Mouse (Mus musculus) small intestine, adult 2 months (tissue): ENCODE results near the gene Adgrl1. TPM values are rescaled to one million over a fixed set of nuclear protein-coding genes. Genes with fewer than 3 reads are reported as not detected.

Experiments used
- H3K27ac ChIP-seq: fragments of 200-500 bp; 2 replicates; pipeline ENCODE4 v1.5.1; 2012; ENCODE audit warnings: low read depth, low read length, control low read depth, inconsistent platforms; ENCODE audit not compliant: insufficient read depth
- H3K27me3 ChIP-seq: fragments of 200-500 bp; 2 replicates; pipeline ENCODE4 v1.6.1; 2012; ENCODE audit warnings: mild to moderate bottlenecking, moderate library complexity, low read length, inconsistent platforms; ENCODE audit not compliant: control insufficient read depth, insufficient read depth
- H3K36me3 ChIP-seq: fragments of 200-500 bp; 2 replicates; pipeline ENCODE4 v1.6.1; 2012; ENCODE audit warnings: mild to moderate bottlenecking, low read length, control low read depth, inconsistent platforms; ENCODE audit not compliant: control insufficient read depth, insufficient read depth
- H3K4me1 ChIP-seq: fragments of 200-500 bp; 2 replicates; pipeline ENCODE4 v1.6.1; 2012; ENCODE audit warnings: low read length, inconsistent platforms, mixed read lengths; ENCODE audit not compliant: control insufficient read depth, insufficient read depth, insufficient read length
- H3K4me3 ChIP-seq: fragments of 200-500 bp; 2 replicates; pipeline ENCODE4 v1.5.1; 2012; ENCODE audit warnings: low read depth, mild to moderate bottlenecking, control low read depth, inconsistent platforms, low read length, moderate library complexity
- CTCF ChIP-seq: fragments of 200-500 bp; IDR thresholded peaks from 2 replicates; pipeline ENCODE4 v1.5.1; 2012; ENCODE audit warnings: low read depth, mild to moderate bottlenecking, control low read depth, inconsistent platforms, low read length, moderate library complexity, mixed read lengths; ENCODE audit not compliant: insufficient replicate concordance, insufficient read length; ENCODE audit errors: extremely low read depth
- POLR2A ChIP-seq: fragments of 200-500 bp; IDR thresholded peaks from 2 replicates; pipeline ENCODE4 v1.6.1; 2012; ENCODE audit warnings: low read depth, mild to moderate bottlenecking, control low read depth, inconsistent platforms, low read length, moderate library complexity
- WGBS: fragments of 180-500 bp; shearing (Covaris S2); methylation state at CpG from one replicate; pipeline ENCODE4 v1.1.7; 2018; 5-methylcytosine and 5-hydroxymethylcytosine counted together
- polyA plus RNA-seq: library from polyadenylated mRNA; depleted of rRNA; stranded (reverse); fragments of >200 nt; gene quantifications from 2 replicates; pipeline ENCODE4 v1.2.3, GENCODE M21; 2012

The Adgrl1 gene
- polyA plus RNA-seq, 1 experiment, result 19.1 TPM

DNA sequence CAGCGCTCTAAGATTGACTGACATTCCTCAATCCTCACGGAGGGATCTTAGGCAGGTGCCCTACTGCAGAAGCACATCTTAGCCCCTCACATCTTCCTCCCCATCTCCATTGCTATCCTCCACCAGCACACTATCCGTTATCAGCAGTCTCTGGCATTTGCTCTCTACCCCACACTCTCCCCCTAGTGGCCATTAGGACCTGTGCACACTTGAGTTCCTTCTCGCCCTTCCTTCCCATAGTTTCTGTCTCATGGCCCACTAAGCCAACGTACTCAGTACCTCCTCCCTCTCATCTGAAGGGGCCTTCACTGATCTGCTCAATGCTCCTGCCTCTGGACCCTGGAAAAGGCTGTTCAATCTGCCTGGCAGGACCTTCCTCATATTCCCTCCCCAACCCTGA is 4.0 kb upstream of the Adgrl1 start:
- H3K27ac ChIP-seq, result no peak overlapping the region
- peak; percentile 81; the same call in 1 of the 2 replicates for TF ChIP-seq CTCF
- no peak for TF ChIP-seq POLR2A
- 8% methylated on average over 5 of the region's 5 CpGs for WGBS
- H3K27me3 ChIP-seq, result peaks cover 16% of the 10 kb centered on the region
- no peak overlapping the region for H3K4me3 ChIP-seq
- no peaks in the 10 kb centered on the region for H3K36me3 ChIP-seq
- peaks cover 3% of the 10 kb centered on the region; the same call in 1 of the 2 replicates for H3K4me1 ChIP-seq

DNA sequence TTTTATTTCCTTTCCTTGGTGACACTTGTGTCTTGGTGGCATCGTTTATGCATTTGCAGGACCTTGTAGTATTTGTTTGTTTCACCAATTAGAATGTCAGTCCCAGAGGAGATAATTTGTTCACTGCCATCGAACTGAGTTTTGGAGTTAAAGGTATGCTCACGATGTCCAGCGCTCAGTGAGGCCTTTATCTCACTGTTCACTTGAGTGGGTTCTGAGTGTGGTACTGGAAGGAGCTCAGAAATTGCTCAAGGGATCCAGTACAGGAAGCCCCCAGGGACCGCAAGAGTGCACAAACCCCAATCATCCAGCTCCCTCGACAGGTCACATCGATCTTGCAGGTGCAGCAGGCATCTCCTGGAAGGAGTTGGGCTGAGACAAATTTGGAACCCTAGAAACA is 3.4 kb upstream of the Adgrl1 start:
- Histone ChIP-seq H3K4me1 (peaks cover 3% of the 10 kb centered on the region; the same call in 1 of the 2 replicates), H3K27me3 (peaks cover 20% of the 10 kb centered on the region), H3K27ac (no peak overlapping the region), H3K4me3 (no peak overlapping the region), H3K36me3 (no peaks in the 10 kb centered on the region)
- TF ChIP-seq POLR2A, result no peak
- no peak for TF ChIP-seq CTCF
- WGBS, result 86% methylated on average over 7 of the region's 7 CpGs

DNA sequence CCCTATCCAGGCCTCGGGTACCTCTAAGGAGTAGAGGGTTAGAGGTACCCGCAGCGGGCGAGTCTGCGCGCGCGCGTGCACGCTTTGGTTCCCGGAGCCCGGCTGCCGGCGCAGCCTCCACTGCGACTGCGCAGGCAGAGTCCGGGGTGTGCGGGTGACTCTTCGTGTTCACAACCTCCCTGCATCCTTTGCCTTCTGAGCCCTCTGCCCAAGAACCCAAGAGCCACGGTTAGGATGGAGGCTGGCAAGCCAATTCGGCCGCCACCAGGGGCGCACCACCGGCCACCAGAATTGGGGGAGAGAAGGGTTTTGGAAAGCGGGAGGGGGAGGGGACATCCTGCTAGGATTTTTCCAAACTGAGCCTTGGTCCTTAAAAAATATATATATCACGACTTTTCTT is 2.7 kb upstream of the Adgrl1 start:
- Histone ChIP-seq H3K27me3 (peaks cover 20% of the 10 kb centered on the region), H3K4me1 (peaks cover 3% of the 10 kb centered on the region; the same call in 1 of the 2 replicates), H3K4me3 (no peak overlapping the region), H3K27ac (no peak overlapping the region), H3K36me3 (no peaks in the 10 kb centered on the region)
- TF ChIP-seq CTCF (peak; percentile 38; the same call in 1 of the 2 replicates), POLR2A (no peak)
- 6% methylated on average over 26 of the region's 26 CpGs for WGBS

DNA sequence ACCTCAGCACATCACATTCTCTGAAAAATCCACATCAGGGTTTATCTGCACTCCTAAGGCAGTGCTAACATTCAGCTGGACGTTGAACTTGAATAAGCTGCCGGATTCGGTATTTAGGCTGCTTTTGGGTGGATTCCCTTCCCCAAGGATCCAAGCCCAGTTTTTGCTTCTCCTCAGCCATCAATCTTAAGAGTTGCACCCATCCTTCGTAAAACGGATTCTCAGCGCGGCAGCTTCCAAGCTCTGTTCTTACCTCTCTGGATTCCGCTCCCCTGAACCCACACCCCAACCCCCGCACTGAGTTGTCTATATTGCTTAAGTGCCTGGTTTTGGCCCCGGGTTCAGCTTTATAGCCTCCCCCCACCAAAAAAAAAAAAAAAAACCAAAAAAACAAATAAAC is 1.4 kb upstream of the Adgrl1 start:
- H3K4me3 ChIP-seq, result 0 out of 2 replicates have a peak overlapping the region, but pooled peaks have one; percentile 77
- 10% methylated on average over 10 of the region's 10 CpGs for WGBS
- peaks cover 3% of the 10 kb centered on the region; the same call in 1 of the 2 replicates for H3K4me1 ChIP-seq
- H3K27me3 ChIP-seq, result peaks cover 20% of the 10 kb centered on the region
- H3K27ac ChIP-seq, result no peak overlapping the region
- H3K36me3 ChIP-seq, result no peaks in the 10 kb centered on the region
- TF ChIP-seq CTCF (no peak), POLR2A (no peak)

DNA sequence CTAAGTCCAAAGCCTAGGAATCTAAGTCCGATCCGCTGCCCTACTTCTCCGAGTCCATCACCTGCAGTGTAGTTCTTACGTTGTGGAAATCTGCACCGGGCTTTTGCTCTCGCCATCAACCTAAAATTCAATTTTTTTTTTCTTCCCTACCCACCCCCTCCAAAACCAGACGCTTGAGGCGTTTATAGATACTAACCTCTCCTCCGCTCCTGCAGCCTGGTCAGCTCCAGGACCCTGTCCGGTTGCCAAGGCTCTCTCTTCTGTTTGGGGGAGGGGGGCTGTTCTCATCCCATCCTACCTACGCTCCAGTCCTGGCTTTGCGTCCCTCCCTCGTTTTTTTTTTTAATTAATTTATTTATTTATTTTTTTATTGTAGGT is 931 bp upstream of the Adgrl1 start:
- 3% methylated on average over 13 of the region's 13 CpGs for WGBS
- Histone ChIP-seq H3K4me3 (peak overlapping the region; percentile 77), H3K27me3 (peaks cover 20% of the 10 kb centered on the region), H3K4me1 (peaks cover 3% of the 10 kb centered on the region; the same call in 1 of the 2 replicates), H3K36me3 (no peaks in the 10 kb centered on the region), H3K27ac (peak overlapping the region; percentile 36; the same call in 1 of the 2 replicates)
- TF ChIP-seq POLR2A, result no peak
- TF ChIP-seq CTCF, result no peak

DNA sequence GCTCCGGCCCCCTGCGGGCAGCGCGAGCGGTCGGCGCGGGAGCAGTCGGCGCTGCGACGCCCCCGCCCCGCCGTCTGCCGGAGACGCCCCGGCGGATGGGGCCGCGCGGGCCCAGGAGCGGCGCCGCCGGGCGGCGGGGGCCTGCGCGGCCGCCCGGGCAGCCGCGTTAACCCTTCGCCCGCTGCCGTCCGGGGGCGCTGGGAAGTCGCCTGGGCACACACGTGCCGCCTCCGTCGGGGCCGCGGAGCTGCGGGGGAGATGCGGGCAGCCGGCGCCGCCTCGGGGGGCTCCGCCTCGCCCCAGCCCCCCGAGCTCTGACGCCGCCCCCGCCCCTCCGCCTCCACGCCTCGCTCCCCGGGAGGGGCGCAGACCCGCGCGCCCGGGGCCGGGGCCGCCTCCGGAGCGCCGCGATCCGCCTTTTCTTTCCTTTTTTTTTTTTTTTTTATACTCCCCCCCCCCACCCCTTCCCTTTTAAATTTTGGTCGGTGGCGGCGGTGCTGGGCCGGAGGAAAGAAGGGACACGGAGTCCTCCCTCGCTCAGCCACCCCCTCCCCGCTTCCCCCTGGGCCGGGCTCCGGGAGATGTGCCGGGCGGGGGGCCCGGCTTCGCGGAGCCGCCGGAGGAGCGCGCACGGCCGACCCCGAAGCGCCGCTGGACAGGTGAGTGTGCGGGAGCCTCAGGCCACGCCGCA is 506 bp downstream of the Adgrl1 start:
- no peak for TF ChIP-seq CTCF
- TF ChIP-seq POLR2A, result no peak
- H3K27ac ChIP-seq, result no peak overlapping the region
- under 1% methylated on average over 64 of the region's 100 CpGs for WGBS
- H3K4me1 ChIP-seq, result peaks cover 3% of the 10 kb centered on the region; the same call in 1 of the 2 replicates
- H3K27me3 ChIP-seq, result peaks cover 20% of the 10 kb centered on the region
- H3K4me3 ChIP-seq, result peak overlapping the region; percentile 77
- no peaks in the 10 kb centered on the region for H3K36me3 ChIP-seq

DNA sequence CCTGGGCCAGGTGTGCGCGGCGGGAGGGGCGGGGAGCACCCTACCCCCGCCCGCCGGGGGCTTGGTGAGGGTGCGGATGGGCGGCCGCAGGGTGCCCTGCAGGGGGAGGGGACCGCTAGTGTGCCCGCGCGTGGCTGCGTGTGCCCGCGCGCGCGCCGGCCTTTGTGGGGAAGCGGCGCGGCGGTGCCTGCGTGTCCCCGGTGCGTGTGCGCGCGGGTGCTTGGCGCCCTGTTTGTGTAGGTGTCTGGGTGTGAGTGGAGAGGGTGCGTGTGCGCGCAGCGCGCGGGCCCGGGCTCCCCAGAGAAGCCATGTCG is 1.0 kb downstream of the Adgrl1 start:
- Histone ChIP-seq H3K27me3 (peaks cover 20% of the 10 kb centered on the region), H3K27ac (no peak overlapping the region), H3K36me3 (no peaks in the 10 kb centered on the region), H3K4me3 (peak overlapping the region; percentile 77), H3K4me1 (peaks cover 3% of the 10 kb centered on the region; the same call in 1 of the 2 replicates)
- WGBS, result under 1% methylated on average over 35 of the region's 40 CpGs
- no peak for TF ChIP-seq POLR2A
- no peak for TF ChIP-seq CTCF
